Mouse (Mus musculus) testis, adult 2 months (tissue): ENCODE data around the gene Stard13. TPM values are rescaled to one million over a fixed set of nuclear protein-coding genes. Genes with fewer than 3 reads are reported as not detected.

Experiments used
- H3K27ac ChIP-seq: fragments of 200-500 bp; 2 replicates; pipeline ENCODE4 v1.5.1; 2012; ENCODE audit warnings: low read depth, low read length; ENCODE audit not compliant: control insufficient read depth, insufficient read depth
- H3K27me3 ChIP-seq: fragments of 200-500 bp; 2 replicates; pipeline ENCODE4 v1.6.1; 2012; ENCODE audit warnings: mild to moderate bottlenecking, low read length, moderate library complexity; ENCODE audit not compliant: control insufficient read depth, insufficient read depth
- H3K36me3 ChIP-seq: fragments of 200-500 bp; 2 replicates; pipeline ENCODE4 v1.6.1; 2012; ENCODE audit warnings: mild to moderate bottlenecking, low read length; ENCODE audit not compliant: control insufficient read depth, insufficient read depth
- H3K4me1 ChIP-seq: fragments of 200-500 bp; 2 replicates; pipeline ENCODE4 v1.6.1; 2012; ENCODE audit warnings: low read length; ENCODE audit not compliant: control insufficient read depth, insufficient read depth
- H3K4me3 ChIP-seq: fragments of 200-500 bp; 2 replicates; pipeline ENCODE4 v1.5.1; 2012; ENCODE audit warnings: low read depth, mild to moderate bottlenecking, low read length, moderate library complexity, mixed read lengths; ENCODE audit not compliant: control insufficient read depth
- CTCF ChIP-seq: fragments of 200-500 bp; IDR thresholded peaks from 2 replicates; pipeline ENCODE4 v1.5.1; 2012; ENCODE audit warnings: low read depth, mild to moderate bottlenecking, inconsistent platforms, low read length, moderate library complexity; ENCODE audit not compliant: control insufficient read depth, insufficient read depth, insufficient replicate concordance
- POLR2A ChIP-seq: fragments of 200-500 bp; IDR thresholded peaks from 2 replicates; pipeline ENCODE4 v1.6.1; 2012; ENCODE audit warnings: low read depth, mild to moderate bottlenecking, inconsistent platforms, low read length, moderate library complexity; ENCODE audit not compliant: control insufficient read depth
- polyA plus RNA-seq: library from polyadenylated mRNA; depleted of rRNA; stranded (reverse); fragments of >200 nt; gene quantifications from 2 replicates; pipeline ENCODE4 v1.2.3, GENCODE M21; 2012; rRNA removed

Gene Stard13
- 3.3 and 4.9 TPM in 2 replicates for polyA plus RNA-seq

- Histone ChIP-seq H3K27me3 (no peaks in the 10 kb centered on the region; the same call in 1 of the 2 replicates), H3K4me3 (peak within 1 kb of the TSS; percentile 75), H3K4me1 (peaks cover 14% of the 10 kb centered on the region), H3K36me3 (no peaks in the 10 kb centered on the region), H3K27ac (no peak within 1 kb of the TSS)
- TF ChIP-seq CTCF, result no peak
- TF ChIP-seq POLR2A, result no peak
These were observed at the start of gene Stard13 for GRCm38 (mm10) chr5:151233400-151234031. Stard13 (minus strand) TSS chr5:151233836.

GRCm38 (mm10) chr5:151279531-151279930 lies 45.9 kb upstream of the Stard13 start:
- Histone ChIP-seq H3K4me3 (no peak overlapping the region), H3K27me3 (no peaks in the 10 kb centered on the region), H3K36me3 (no peaks in the 10 kb centered on the region), H3K27ac (no peak overlapping the region), H3K4me1 (no peaks in the 10 kb centered on the region)
- no peak for TF ChIP-seq POLR2A
- TF ChIP-seq CTCF, result no peak

GRCm38 (mm10) chr5:151277927-151278326 lies 44.3 kb upstream of the Stard13 start:
- Histone ChIP-seq H3K27ac (no peak overlapping the region), H3K4me3 (no peak overlapping the region), H3K36me3 (no peaks in the 10 kb centered on the region), H3K27me3 (no peaks in the 10 kb centered on the region), H3K4me1 (no peaks in the 10 kb centered on the region)
- no peak for TF ChIP-seq CTCF
- no peak for TF ChIP-seq POLR2A

DNA sequence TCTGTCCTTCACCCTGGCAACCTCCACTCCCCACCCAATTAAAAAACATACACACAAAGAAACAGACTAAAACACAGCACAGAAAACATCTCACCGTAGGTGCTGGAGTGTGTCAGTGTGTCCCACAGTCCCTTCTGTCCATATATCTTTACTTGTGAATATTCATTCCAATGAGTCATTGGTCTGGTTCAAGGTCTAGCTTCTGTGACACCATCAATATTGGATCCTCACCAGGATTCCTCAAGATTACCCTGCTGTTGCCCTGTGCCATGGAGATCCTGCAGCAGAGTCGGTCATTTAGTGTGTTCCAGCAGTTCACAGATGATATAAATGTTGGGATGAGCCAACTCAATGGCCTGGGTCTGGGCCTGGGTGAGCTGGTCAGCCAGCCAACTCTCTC lies 42.4 kb upstream of the Stard13 start:
- Histone ChIP-seq H3K4me3 (no peak overlapping the region), H3K27ac (no peak overlapping the region), H3K36me3 (no peaks in the 10 kb centered on the region), H3K4me1 (no peaks in the 10 kb centered on the region), H3K27me3 (no peaks in the 10 kb centered on the region)
- no peak for TF ChIP-seq POLR2A
- no peak for TF ChIP-seq CTCF

DNA sequence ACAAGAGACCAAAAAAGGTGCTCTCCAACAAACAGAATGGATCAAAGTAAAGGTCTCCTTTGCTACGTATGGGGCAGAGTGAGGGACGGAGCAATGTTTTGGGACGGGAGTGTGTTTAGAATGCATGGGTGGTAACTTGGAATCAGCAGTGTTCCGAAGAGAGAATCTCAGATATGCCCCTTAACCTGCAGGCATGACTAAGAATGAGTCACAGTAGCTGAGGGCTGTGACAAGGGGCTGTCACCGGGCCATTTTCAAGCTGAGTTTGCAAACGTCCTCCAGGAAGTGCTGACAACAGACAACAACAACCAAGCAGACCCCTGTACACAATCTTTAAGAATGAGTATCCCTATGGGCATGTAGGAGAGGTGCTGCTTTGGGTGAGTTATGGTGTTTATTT lies 40.6 kb upstream of the Stard13 start:
- Histone ChIP-seq H3K27ac (no peak overlapping the region), H3K4me3 (no peak overlapping the region), H3K36me3 (no peaks in the 10 kb centered on the region), H3K27me3 (no peaks in the 10 kb centered on the region), H3K4me1 (no peaks in the 10 kb centered on the region)
- TF ChIP-seq CTCF (no peak), POLR2A (no peak)

DNA sequence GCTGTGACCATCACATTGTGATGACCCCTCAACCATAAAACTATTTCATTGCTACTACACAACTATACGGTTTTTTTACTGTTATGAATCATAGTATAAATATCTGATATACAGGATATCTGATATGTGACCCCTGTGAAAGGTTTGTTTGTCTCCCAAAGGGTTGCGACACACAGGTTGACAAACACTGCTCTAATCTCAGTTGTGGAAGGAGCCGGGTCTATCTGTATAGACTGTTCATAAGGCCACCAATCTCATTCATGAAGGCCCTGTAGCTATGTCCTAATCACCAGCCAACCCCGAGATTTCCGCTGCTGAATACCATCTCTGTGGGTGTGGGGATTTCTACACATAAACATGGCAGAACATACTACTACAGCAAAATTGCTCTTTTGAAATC lies 37.2 kb upstream of the Stard13 start:
- no peaks in the 10 kb centered on the region for H3K36me3 ChIP-seq
- H3K27ac ChIP-seq, result no peak overlapping the region
- H3K4me1 ChIP-seq, result no peaks in the 10 kb centered on the region
- H3K27me3 ChIP-seq, result no peaks in the 10 kb centered on the region
- TF ChIP-seq POLR2A (no peak), CTCF (no peak)
- no peak overlapping the region for H3K4me3 ChIP-seq

DNA sequence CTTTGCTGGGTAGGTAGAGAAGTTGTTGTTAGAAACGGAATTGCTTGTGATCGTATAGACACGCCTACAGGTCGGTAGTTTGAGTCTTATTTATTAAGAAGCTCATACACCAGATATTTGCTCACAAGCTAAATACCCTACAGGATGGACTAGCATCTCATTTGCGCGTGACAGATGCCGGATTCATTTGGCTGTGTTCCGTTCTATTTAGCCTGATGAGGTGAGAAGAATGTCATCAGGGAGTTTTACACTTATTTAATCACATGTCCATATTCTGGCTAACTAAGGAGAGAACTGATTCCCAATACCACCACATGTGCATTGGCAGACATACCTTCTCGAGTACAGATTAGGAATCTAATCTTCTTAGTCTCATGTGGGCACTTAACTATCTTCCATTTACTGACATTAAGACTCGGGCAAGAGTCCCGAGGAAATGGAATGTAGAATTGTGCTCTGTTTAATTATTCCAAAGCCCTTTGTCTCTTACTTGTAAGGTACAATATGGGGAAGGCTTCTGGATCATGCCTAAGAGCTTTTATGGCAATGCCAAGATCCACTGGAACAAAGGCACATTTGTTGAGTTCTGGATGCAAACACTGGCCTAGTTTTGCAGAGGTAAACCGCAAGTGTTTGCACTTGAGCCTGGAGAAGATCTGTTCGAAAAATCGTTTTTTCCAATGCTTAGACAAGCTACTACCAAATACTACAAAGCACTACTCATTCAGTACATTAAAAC lies 33.4 kb upstream of the Stard13 start:
- no peak overlapping the region for H3K4me3 ChIP-seq
- no peaks in the 10 kb centered on the region for H3K36me3 ChIP-seq
- no peaks in the 10 kb centered on the region for H3K27me3 ChIP-seq
- H3K27ac ChIP-seq, result no peak overlapping the region
- TF ChIP-seq POLR2A, result no peak
- no peak for TF ChIP-seq CTCF
- H3K4me1 ChIP-seq, result no peaks in the 10 kb centered on the region
